Mouse (Mus musculus) heart, adult 2 months (tissue): ENCODE results near the gene Bace1. TPM values are rescaled to one million over a fixed set of nuclear protein-coding genes. Genes with fewer than 3 reads are reported as not detected.
A peak's percentile ranks its signal among the peaks of the same experiment; 100 is the strongest.

Experiments
- DNase-seq, 2 experiments: peaks; one replicate each; pipeline ENCODE4 v3.0.0; 2021
- H3K27ac ChIP-seq: fragments of 200-600 bp; 2 replicates; pipeline ENCODE4 v1.8.1; 2022
- H3K27me3 ChIP-seq: fragments of 200-500 bp; 2 replicates; pipeline ENCODE4 v1.6.1; 2012; ENCODE audit warnings: mild to moderate bottlenecking, low read length, inconsistent platforms, mixed read lengths; ENCODE audit not compliant: control insufficient read depth, insufficient read depth
- H3K36me3 ChIP-seq: fragments of 200-500 bp; 2 replicates; pipeline ENCODE4 v1.6.1; 2012; ENCODE audit warnings: low read length, inconsistent platforms; ENCODE audit not compliant: control insufficient read depth, insufficient read depth
- H3K4me1 ChIP-seq: fragments of 200-500 bp; 2 replicates; pipeline ENCODE4 v1.6.1; 2011; ENCODE audit warnings: low read length; ENCODE audit not compliant: control insufficient read depth, insufficient read depth
- H3K4me3 ChIP-seq: fragments of 200-600 bp; 2 replicates; pipeline ENCODE4 v1.8.1; 2022
- H3K79me2 ChIP-seq: fragments of 200-500 bp; replicated peaks from 2 replicates; pipeline ENCODE4 v1.6.1; 2012; ENCODE audit warnings: mild to moderate bottlenecking, inconsistent platforms, low read length, moderate library complexity, mixed read lengths; ENCODE audit not compliant: control insufficient read depth, insufficient read depth
- H3K9ac ChIP-seq: fragments of 200-500 bp; 2 replicates; pipeline ENCODE4 v1.6.1; 2012; ENCODE audit warnings: low read depth, mild to moderate bottlenecking, control low read depth, inconsistent platforms, low read length, mixed read lengths
- CTCF ChIP-seq: fragments of 200-600 bp; IDR thresholded peaks from 2 replicates; pipeline ENCODE4 v1.8.1; 2022; ENCODE audit warnings: antibody characterized with exemption, mild to moderate bottlenecking, moderate library complexity
- EP300 ChIP-seq: fragments of 200-500 bp; IDR thresholded peaks from 2 replicates; pipeline ENCODE4 v1.6.1; 2011; ENCODE audit warnings: low read depth, low read length, control low read depth; ENCODE audit not compliant: insufficient read depth
- POLR2A ChIP-seq: fragments of 200-500 bp; IDR thresholded peaks from 2 replicates; pipeline ENCODE4 v1.6.1; 2011; ENCODE audit warnings: mild to moderate bottlenecking, low read depth, low read length, control low read depth; ENCODE audit not compliant: insufficient read depth
- WGBS: fragments of 180-500 bp; shearing (Covaris S2); methylation state at CpG from one replicate; pipeline ENCODE4 v1.1.7; 2018; 5-methylcytosine and 5-hydroxymethylcytosine counted together
- intact Hi-C: fragments of 180-260 bp; cut with DNase I; formaldehyde crosslinking; loops from one replicate; pipeline ENCODE4 v1.15.1; 2025
- polyA plus RNA-seq: library from polyadenylated mRNA; depleted of rRNA; stranded (reverse); fragments of >200 nt; gene quantifications from 2 replicates; pipeline ENCODE4 v1.2.3, GENCODE M21; 2012
- total RNA-seq, 2 experiments: library from RNA; stranded (reverse); gene quantifications; 2 replicates each; pipeline ENCODE4 v1.2.3; 2021

The Bace1 gene
- total and polyA plus RNA-seq, 3 experiments: 22.7 to 30.6 (median 29.5) TPM

DNA sequence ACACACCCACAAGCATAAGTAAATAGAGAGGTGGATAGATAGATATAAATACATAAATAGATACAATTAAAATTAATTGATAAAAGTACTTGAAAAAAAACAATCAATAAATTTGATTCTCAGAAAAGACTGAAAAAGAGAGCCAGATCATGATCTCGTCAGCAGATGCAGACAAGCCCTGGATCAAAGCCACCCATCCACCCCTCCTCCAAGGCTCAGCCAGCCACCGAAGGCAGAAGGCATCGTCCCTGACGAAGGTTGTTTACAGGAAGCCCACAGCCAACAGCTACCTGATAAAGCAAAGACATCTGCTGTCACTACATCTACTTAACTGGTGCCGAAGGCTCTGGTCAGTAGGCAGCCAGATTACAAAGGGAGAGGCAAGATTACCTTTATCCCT, 26.4 kb upstream of the Bace1 start:
- Histone ChIP-seq H3K9ac (no peak overlapping the region), H3K79me2 (no peaks in the 10 kb centered on the region), H3K4me3 (no peak overlapping the region), H3K27ac (no peak overlapping the region), H3K36me3 (no peaks in the 10 kb centered on the region), H3K27me3 (no peaks in the 10 kb centered on the region), H3K4me1 (0 out of 2 replicates have a peak, but pooled peaks cover 2% of the 10 kb centered on the region)
- WGBS: 75% methylated on average over 5 of the region's 5 CpGs
- no peak for DNase-seq
- TF ChIP-seq POLR2A (no peak), CTCF (no peak), EP300 (no peak)
- intact Hi-C loops: no loop called here

DNA sequence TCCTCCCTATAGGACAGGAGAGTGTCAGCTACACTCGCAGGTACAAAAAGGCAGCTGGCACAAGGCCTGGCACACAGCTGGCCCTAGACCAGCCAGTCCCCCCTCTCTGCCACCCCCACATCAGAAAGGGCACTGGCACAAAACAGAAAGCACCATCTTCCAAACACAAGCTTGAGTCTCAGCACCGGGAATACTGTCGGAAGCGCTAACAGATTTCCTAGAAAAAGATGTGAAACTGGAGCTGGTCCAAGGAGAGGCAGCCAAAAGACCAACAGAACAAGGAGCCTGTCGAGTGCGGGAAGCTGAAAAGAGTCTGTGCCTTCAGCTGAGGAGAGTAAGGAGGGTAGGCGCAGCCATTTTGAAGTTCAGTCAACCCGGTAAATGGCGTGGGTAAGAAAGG, 23.3 kb upstream of the Bace1 start:
- WGBS: 46% methylated on average over 9 of the region's 9 CpGs

DNA sequence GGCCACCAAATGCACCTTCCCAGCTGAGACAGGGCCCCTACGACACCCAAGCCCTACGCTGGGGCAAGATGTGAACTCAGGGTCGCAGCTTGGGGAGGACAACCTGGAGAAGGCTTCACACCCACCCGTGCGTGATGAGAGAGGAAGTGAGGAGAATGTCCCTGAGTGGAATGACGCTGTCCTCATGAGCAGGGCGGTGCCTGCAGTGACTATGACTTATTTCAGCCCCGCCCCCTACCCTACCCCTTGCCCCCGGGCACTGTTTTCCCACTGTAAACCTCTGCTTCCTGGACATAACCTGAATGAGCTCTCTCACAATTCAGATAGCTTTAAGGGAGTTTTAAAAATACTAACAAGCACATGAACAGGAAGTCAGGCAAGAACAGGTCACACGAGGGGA, 22.9 kb upstream of the Bace1 start:
- intact Hi-C loops: no loop called here
- H3K4me3 ChIP-seq: no peak overlapping the region
- H3K27me3 ChIP-seq: no peaks in the 10 kb centered on the region
- 67% methylated on average over 10 of the region's 10 CpGs for WGBS
- H3K36me3 ChIP-seq: no peaks in the 10 kb centered on the region
- TF ChIP-seq POLR2A: no peak
- no peak for DNase-seq
- no peak overlapping the region for H3K9ac ChIP-seq
- H3K27ac ChIP-seq: no peak overlapping the region
- H3K79me2 ChIP-seq: no peaks in the 10 kb centered on the region
- H3K4me1 ChIP-seq: 0 out of 2 replicates have a peak, but pooled peaks cover 2% of the 10 kb centered on the region

More for the DNA sequence above, 23.3 kb upstream of the Bace1 start:
- Histone ChIP-seq H3K27me3 (no peaks in the 10 kb centered on the region), H3K4me1 (0 out of 2 replicates have a peak, but pooled peaks cover 2% of the 10 kb centered on the region), H3K36me3 (no peaks in the 10 kb centered on the region), H3K79me2 (no peaks in the 10 kb centered on the region), H3K27ac (no peak overlapping the region), H3K9ac (no peak overlapping the region), H3K4me3 (no peak overlapping the region)
- TF ChIP-seq EP300 (no peak), CTCF (no peak), POLR2A (no peak)
- DNase-seq: no peak
- intact Hi-C loops: no loop called here

DNA sequence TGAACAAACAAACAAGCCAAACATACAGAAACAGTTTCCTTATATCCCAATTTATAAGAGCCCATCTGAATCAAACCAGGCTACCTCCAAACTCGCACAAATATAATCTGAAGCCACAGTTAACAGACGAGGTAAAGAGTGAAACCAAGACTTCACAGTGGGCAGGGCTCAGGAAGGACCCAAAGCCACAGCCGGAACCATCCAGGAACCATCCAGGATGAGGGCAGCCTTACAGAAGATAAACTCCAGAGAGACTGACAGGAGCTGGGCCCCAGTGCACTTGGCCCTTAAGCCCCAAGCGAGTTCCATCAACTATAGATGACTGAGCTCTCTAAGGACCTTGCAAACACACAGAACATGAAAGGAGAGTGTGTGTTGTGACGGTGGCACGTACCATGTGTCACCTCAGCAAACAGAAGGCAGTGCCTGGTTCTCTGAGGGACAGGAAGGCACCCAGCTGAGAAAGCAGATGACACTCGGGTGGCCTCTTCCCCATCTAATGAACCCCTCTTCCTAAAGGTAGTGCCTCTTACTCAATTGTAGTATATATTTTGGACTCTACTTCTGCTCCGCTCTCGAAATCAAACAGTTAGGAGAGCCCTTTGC, 19.9 kb upstream of the Bace1 start:
- H3K79me2 ChIP-seq: no peaks in the 10 kb centered on the region
- 78% methylated on average over 9 of the region's 9 CpGs for WGBS
- H3K27ac ChIP-seq: no peak overlapping the region
- intact Hi-C loops: no loop called here
- TF ChIP-seq CTCF (no peak), POLR2A (no peak), EP300 (no peak)
- H3K4me3 ChIP-seq: no peak overlapping the region
- H3K4me1 ChIP-seq: 0 out of 2 replicates have a peak, but pooled peaks cover 2% of the 10 kb centered on the region
- H3K27me3 ChIP-seq: no peaks in the 10 kb centered on the region
- no peak for DNase-seq
- no peak overlapping the region for H3K9ac ChIP-seq
- no peaks in the 10 kb centered on the region for H3K36me3 ChIP-seq

DNA sequence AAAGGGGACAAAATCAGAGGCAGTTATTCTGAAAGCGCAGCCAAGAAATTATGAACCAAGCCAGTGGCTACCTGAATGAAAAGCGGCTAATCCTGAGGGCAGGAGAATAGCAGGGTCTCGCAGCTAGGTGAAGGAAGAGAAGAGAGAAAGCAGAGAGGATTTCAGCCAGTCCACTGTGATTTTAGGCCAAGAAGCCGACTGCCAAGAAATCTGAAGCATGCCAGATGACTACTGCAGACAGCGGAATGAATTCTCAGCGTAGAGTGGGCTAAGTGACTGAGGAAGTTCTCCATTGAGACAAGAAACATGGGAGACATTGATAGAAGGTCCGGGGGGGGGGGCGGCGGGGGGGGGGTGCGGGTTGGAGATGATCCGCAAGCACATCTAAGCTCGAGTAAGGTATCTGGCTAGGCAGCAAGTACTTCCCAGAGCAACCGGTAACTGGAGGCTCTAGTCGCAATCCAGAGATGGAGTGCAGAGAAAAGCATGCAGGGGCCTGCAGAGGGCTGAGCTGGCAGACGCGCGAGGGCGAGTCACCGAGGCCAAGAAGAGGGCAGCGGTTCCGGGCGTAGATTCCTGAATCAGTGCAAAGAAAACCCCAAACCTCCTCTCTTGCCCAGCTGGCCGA, 10.6 kb upstream of the Bace1 start:
- Histone ChIP-seq H3K79me2 (no peaks in the 10 kb centered on the region), H3K4me1 (no peaks in the 10 kb centered on the region), H3K27ac (peak overlapping the region; percentile 58), H3K9ac (peak overlapping the region; percentile 59), H3K36me3 (no peaks in the 10 kb centered on the region), H3K27me3 (no peaks in the 10 kb centered on the region), H3K4me3 (peak overlapping the region; percentile 65)
- intact Hi-C loops: loop anchor here (10.0 kb wide), 1 partner anchor 457 kb away; the partner anchor contains the start of gene Bud13
- WGBS: 4% methylated on average over 23 of the region's 23 CpGs
- peak; percentile 26 to 35 for DNase-seq
- no peak for TF ChIP-seq POLR2A
- no peak for TF ChIP-seq EP300
- TF ChIP-seq CTCF: no peak

DNA sequence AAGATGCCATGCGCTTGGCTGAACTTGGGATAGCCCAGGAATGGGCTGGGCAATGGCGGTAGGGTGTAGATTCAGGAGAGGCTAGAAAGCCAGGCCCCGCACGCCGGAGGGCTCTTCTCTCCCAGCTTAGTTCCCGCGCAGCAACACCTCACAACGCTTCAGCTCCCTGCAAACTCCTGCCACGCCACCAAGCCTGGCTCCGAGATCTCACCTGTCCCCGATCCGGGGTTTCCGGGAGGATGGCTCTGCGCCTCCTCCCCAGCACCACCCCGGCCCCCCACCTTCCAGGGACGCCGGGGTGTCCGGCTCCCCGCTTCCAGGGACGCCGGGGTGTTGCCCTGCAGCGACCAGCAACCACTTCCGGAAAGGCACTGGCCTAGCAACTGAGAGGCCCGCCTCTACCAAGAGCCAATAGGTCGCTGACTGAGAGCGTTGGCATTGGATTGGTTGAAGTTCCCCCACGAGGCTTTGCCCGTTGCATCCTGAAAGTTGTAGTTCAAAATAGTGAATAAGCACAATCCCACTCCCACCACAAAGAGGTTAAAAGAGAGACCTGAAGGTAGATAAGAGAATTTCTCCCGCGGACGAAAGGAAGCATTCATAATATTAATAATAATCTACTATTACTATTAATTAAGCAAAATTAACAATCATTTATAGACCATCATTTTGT, 10.0 kb upstream of the Bace1 start, which contains the start of gene Cep164:
Cep164 (minus strand) TSS at position 401 of the 673 bp plus-strand sequence.
- TF ChIP-seq EP300: no peak
- no peak for TF ChIP-seq CTCF
- no peak for TF ChIP-seq POLR2A
- peak; percentile 89 to 92 for DNase-seq
- no peaks in the 10 kb centered on the region for H3K79me2 ChIP-seq
- intact Hi-C loops: loop anchor here (10.0 kb wide), 1 partner anchor 456 kb away; the partner anchor contains the start of gene Bud13
- H3K36me3 ChIP-seq: no peaks in the 10 kb centered on the region
- H3K27ac ChIP-seq: peak within 1 kb of the TSS; percentile 58
- H3K4me3 ChIP-seq: peak within 1 kb of the TSS; percentile 65
- H3K27me3 ChIP-seq: no peaks in the 10 kb centered on the region
- peak within 1 kb of the TSS; percentile 59 for H3K9ac ChIP-seq
- WGBS: under 1% methylated on average over 31 of the region's 31 CpGs
- no peaks in the 10 kb centered on the region for H3K4me1 ChIP-seq
